Mouse (Mus musculus) heart, embryonic 11.5 days (tissue): ENCODE data around the gene Chmp5. TPM values are rescaled to one million over a fixed set of nuclear protein-coding genes. Genes with fewer than 3 reads are reported as not detected.

Experiments used
- ATAC-seq: fragments of 200-750 bp; cut with Nextera tagmentation; replicated peaks from 2 replicates; pipeline ENCODE4 v1.8.0; 2017; ENCODE audit warnings: moderate library complexity; ENCODE audit not compliant: insufficient number of reproducible peaks, low FRiP score, low TSS enrichment
- H3K27ac ChIP-seq: fragments of 300-500 bp; sonication (generic); 2 replicates; pipeline ENCODE4 v1.5.1; 2014; ENCODE audit warnings: mild to moderate bottlenecking, low read depth, low read length
- H3K27me3 ChIP-seq: fragments of 300-500 bp; sonication (generic); 2 replicates; pipeline ENCODE4 v1.6.1; 2014; ENCODE audit warnings: mild to moderate bottlenecking, low read length, mixed read lengths; ENCODE audit not compliant: control insufficient read depth, insufficient read depth
- H3K36me3 ChIP-seq: fragments of 300-500 bp; sonication (generic); 2 replicates; pipeline ENCODE4 v1.6.1; 2014; ENCODE audit warnings: mild to moderate bottlenecking, low read length, moderate library complexity, mixed read lengths; ENCODE audit not compliant: control insufficient read depth, insufficient read depth
- H3K4me1 ChIP-seq: fragments of 300-500 bp; sonication (generic); 2 replicates; pipeline ENCODE4 v1.6.1; 2014; ENCODE audit warnings: low read length; ENCODE audit not compliant: control insufficient read depth, insufficient read depth
- H3K4me2 ChIP-seq: fragments of 300-500 bp; sonication (generic); 2 replicates; pipeline ENCODE4 v1.6.1; 2014; ENCODE audit warnings: mild to moderate bottlenecking, moderate library complexity
- H3K4me3 ChIP-seq: fragments of 300-500 bp; sonication (generic); 2 replicates; pipeline ENCODE4 v1.5.1; 2014; ENCODE audit warnings: low read depth, low read length
- H3K9ac ChIP-seq: fragments of 300-500 bp; sonication (generic); 2 replicates; pipeline ENCODE4 v1.6.1; 2014; ENCODE audit warnings: mild to moderate bottlenecking, low read depth, low read length, moderate library complexity
- H3K9me3 ChIP-seq: fragments of 300-500 bp; sonication (generic); replicated peaks from 2 replicates; pipeline ENCODE4 v1.6.1; 2016; ENCODE audit warnings: low read length; ENCODE audit not compliant: control insufficient read depth
- WGBS: fragments of 180-500 bp; shearing (Covaris S2); extraction: QIAGEN DNeasy Blood & Tissue Kit; methylation state at CpG from one replicate; pipeline ENCODE4 v1.1.7; 2014; ENCODE audit not compliant: insufficient replicate concordance; 5-methylcytosine and 5-hydroxymethylcytosine counted together
- polyA plus RNA-seq: library from polyadenylated mRNA; unstranded; fragments of >200 nt; fragmentation: Nextera tagmentation; extraction: Ambion mirVana; gene quantifications from 2 replicates; pipeline ENCODE4 v1.2.1, GENCODE M21; 2014

The Chmp5 gene
- polyA plus RNA-seq, 1 experiment from 2014 or later = 78.2 TPM

GRCm38 (mm10) chr4:40976651-40977050 lies 28.4 kb downstream of the Chmp5 start:
- Histone ChIP-seq H3K9me3 (no peaks in the 10 kb centered on the region), H3K36me3 (peaks cover 23% of the 10 kb centered on the region), H3K4me1 (peaks cover 9% of the 10 kb centered on the region; the same call in 1 of the 2 replicates), H3K4me3 (no peak overlapping the region), H3K27me3 (no peaks in the 10 kb centered on the region), H3K9ac (no peak overlapping the region), H3K27ac (no peak overlapping the region), H3K4me2 (no peak overlapping the region)
- 90% methylated on average over 10 of the region's 10 CpGs for WGBS
- no peak for ATAC-seq

GRCm38 (mm10) chr4:40979430-40979829 lies 31.2 kb downstream of the Chmp5 start:
- no peak overlapping the region for H3K9ac ChIP-seq
- H3K4me2 ChIP-seq = no peak overlapping the region
- H3K9me3 ChIP-seq = no peaks in the 10 kb centered on the region
- no peak for ATAC-seq
- 100% methylated on average over 1 of the region's 1 CpGs for WGBS
- no peak overlapping the region for H3K4me3 ChIP-seq
- no peaks in the 10 kb centered on the region for H3K27me3 ChIP-seq
- peaks cover 23% of the 10 kb centered on the region for H3K36me3 ChIP-seq
- H3K4me1 ChIP-seq = no peaks in the 10 kb centered on the region
- no peak overlapping the region for H3K27ac ChIP-seq

GRCm38 (mm10) chr4:40982486-40982885 lies 34.3 kb downstream of the Chmp5 start:
- peaks cover 24% of the 10 kb centered on the region for H3K36me3 ChIP-seq
- WGBS = 80% methylated on average over 3 of the region's 3 CpGs

GRCm38 (mm10) chr4:40983686-40984085 lies 35.5 kb downstream of the Chmp5 start:
- Histone ChIP-seq H3K36me3 (peaks cover 26% of the 10 kb centered on the region), H3K27ac (no peak overlapping the region)

More at GRCm38 (mm10) chr4:40982486-40982885, 34.3 kb downstream of the Chmp5 start:
- Histone ChIP-seq H3K9ac (no peak overlapping the region), H3K4me2 (no peak overlapping the region), H3K4me3 (no peak overlapping the region), H3K27ac (no peak overlapping the region), H3K9me3 (no peaks in the 10 kb centered on the region), H3K4me1 (no peaks in the 10 kb centered on the region), H3K27me3 (no peaks in the 10 kb centered on the region)
- no peak for ATAC-seq

GRCm38 (mm10) chr4:40989633-40990032 lies 41.4 kb downstream of the Chmp5 start:
- Histone ChIP-seq H3K27me3 (no peaks in the 10 kb centered on the region), H3K36me3 (peaks cover 51% of the 10 kb centered on the region), H3K9me3 (no peaks in the 10 kb centered on the region), H3K27ac (no peak overlapping the region), H3K4me1 (no peaks in the 10 kb centered on the region), H3K4me2 (no peak overlapping the region), H3K9ac (no peak overlapping the region), H3K4me3 (no peak overlapping the region)
- ATAC-seq = no peak
- WGBS = 87% methylated on average over 6 of the region's 6 CpGs

More at GRCm38 (mm10) chr4:40983686-40984085, 35.5 kb downstream of the Chmp5 start:
- no peaks in the 10 kb centered on the region for H3K27me3 ChIP-seq
- H3K4me3 ChIP-seq = no peak overlapping the region
- no peak overlapping the region for H3K9ac ChIP-seq
- 86% methylated on average over 1 of the region's 1 CpGs for WGBS
- no peaks in the 10 kb centered on the region for H3K4me1 ChIP-seq
- ATAC-seq = no peak
- no peaks in the 10 kb centered on the region for H3K9me3 ChIP-seq
- no peak overlapping the region for H3K4me2 ChIP-seq

- 93% methylated on average over 6 of the region's 6 CpGs for WGBS
- Histone ChIP-seq H3K4me1 (no peaks in the 10 kb centered on the region), H3K27ac (no peak overlapping the region), H3K9me3 (no peaks in the 10 kb centered on the region), H3K9ac (no peak overlapping the region), H3K4me3 (no peak overlapping the region), H3K36me3 (peaks cover 56% of the 10 kb centered on the region), H3K27me3 (no peaks in the 10 kb centered on the region), H3K4me2 (no peak overlapping the region)
- no peak for ATAC-seq
Observed at GRCm38 (mm10) chr4:40996302-40996701, 48.1 kb downstream of the Chmp5 start.

- WGBS = 88% methylated on average over 4 of the region's 4 CpGs
- peaks cover 57% of the 10 kb centered on the region for H3K36me3 ChIP-seq
- no peak overlapping the region for H3K4me2 ChIP-seq
- no peak overlapping the region for H3K9ac ChIP-seq
- no peaks in the 10 kb centered on the region for H3K9me3 ChIP-seq
- H3K27ac ChIP-seq = no peak overlapping the region
- no peak overlapping the region for H3K4me3 ChIP-seq
- no peak for ATAC-seq
- no peaks in the 10 kb centered on the region for H3K4me1 ChIP-seq
- no peaks in the 10 kb centered on the region for H3K27me3 ChIP-seq
Observed at GRCm38 (mm10) chr4:40997916-40998315, 49.7 kb downstream of the Chmp5 start.

GRCm38 (mm10) chr4:41000271-41000670 lies 52.1 kb downstream of the Chmp5 start:
- H3K9me3 ChIP-seq = no peaks in the 10 kb centered on the region
- ATAC-seq = no peak
- no peak overlapping the region for H3K4me3 ChIP-seq
- no peak overlapping the region for H3K27ac ChIP-seq
- WGBS = 74% methylated on average over 1 of the region's 1 CpGs
- peaks cover 62% of the 10 kb centered on the region for H3K36me3 ChIP-seq
- H3K4me1 ChIP-seq = no peaks in the 10 kb centered on the region
- H3K4me2 ChIP-seq = no peak overlapping the region
- no peaks in the 10 kb centered on the region for H3K27me3 ChIP-seq
- no peak overlapping the region for H3K9ac ChIP-seq

GRCm38 (mm10) chr4:41000842-41001639 lies 52.8 kb downstream of the Chmp5 start:
- ATAC-seq = no peak
- H3K27ac ChIP-seq = no peak overlapping the region
- H3K4me2 ChIP-seq = no peak overlapping the region
- H3K9me3 ChIP-seq = no peaks in the 10 kb centered on the region
- no peak overlapping the region for H3K4me3 ChIP-seq
- WGBS = 88% methylated on average over 9 of the region's 9 CpGs
- no peak overlapping the region for H3K9ac ChIP-seq
- peaks cover 57% of the 10 kb centered on the region for H3K36me3 ChIP-seq
- no peaks in the 10 kb centered on the region for H3K27me3 ChIP-seq
- no peaks in the 10 kb centered on the region for H3K4me1 ChIP-seq
